Mouse (Mus musculus) hindbrain, postnatal 0 days (tissue): ENCODE data around the gene Spata31d1d. TPM values are rescaled to one million over a fixed set of nuclear protein-coding genes. Genes with fewer than 3 reads are reported as not detected.
"Not testable (repeated sequence)": the region's sequence is repeated elsewhere in the genome, so short reads cannot be mapped to it uniquely, and the experiment has no call there.

ENCODE experiments used
- ATAC-seq: fragments of 200-750 bp; cut with Nextera tagmentation; 2 replicates; pipeline ENCODE4 v1.8.0; 2017; ENCODE audit warnings: mild to moderate bottlenecking, moderate TSS enrichment, moderate library complexity
- DNase-seq: peaks from one replicate; pipeline ENCODE4 v3.0.0-alpha.2; 2015; ENCODE audit warnings: low spot score
- H3K27ac ChIP-seq: fragments of 300-500 bp; sonication (generic); 2 replicates; pipeline ENCODE4 v1.5.1; 2014; ENCODE audit warnings: mild to moderate bottlenecking
- H3K27me3 ChIP-seq: fragments of 300-500 bp; sonication (generic); 2 replicates; pipeline ENCODE4 v1.6.1; 2014; ENCODE audit warnings: low read length, mixed read lengths; ENCODE audit not compliant: insufficient read depth
- H3K36me3 ChIP-seq: fragments of 300-500 bp; sonication (generic); 2 replicates; pipeline ENCODE4 v1.6.1; 2014; ENCODE audit warnings: low read length, mixed read lengths; ENCODE audit not compliant: insufficient read depth
- H3K4me1 ChIP-seq: fragments of 300-500 bp; sonication (generic); 2 replicates; pipeline ENCODE4 v1.6.1; 2014; ENCODE audit warnings: antibody characterized with exemption, low read length, mixed read lengths; ENCODE audit not compliant: insufficient read depth
- H3K4me2 ChIP-seq: fragments of 300-500 bp; sonication (generic); 2 replicates; pipeline ENCODE4 v1.6.1; 2014; ENCODE audit warnings: low read depth, mild to moderate bottlenecking, low read length, moderate library complexity, mixed read lengths
- H3K4me3 ChIP-seq: fragments of 300-500 bp; sonication (generic); 2 replicates; pipeline ENCODE4 v1.5.1; 2014; ENCODE audit warnings: low read length
- H3K9ac ChIP-seq: fragments of 300-500 bp; sonication (generic); replicated peaks from 2 replicates; pipeline ENCODE4 v1.6.1; 2014; ENCODE audit warnings: mild to moderate bottlenecking, low read length, moderate library complexity, mixed read lengths
- H3K9me3 ChIP-seq: fragments of 300-500 bp; sonication (generic); 2 replicates; pipeline ENCODE4 v1.6.1; 2016; ENCODE audit warnings: low read length, mixed read lengths
- CTCF ChIP-seq: IDR thresholded peaks from 2 replicates; pipeline ENCODE4 v1.5.1; 2016; ENCODE audit warnings: antibody characterized with exemption, control low read depth, low read depth
- WGBS: fragments of 180-500 bp; shearing (Covaris S2); extraction: QIAGEN DNeasy Blood & Tissue Kit; methylation state at CpG from one replicate; pipeline ENCODE4 v1.1.7; 2014; 5-methylcytosine and 5-hydroxymethylcytosine counted together
- polyA plus RNA-seq: library from polyadenylated mRNA; unstranded; fragments of >200 nt; fragmentation: Nextera tagmentation; extraction: Ambion mirVana; gene quantifications from 2 replicates; pipeline ENCODE4 v1.2.1, GENCODE M21; 2015
- total RNA-seq: library from RNA; depleted of rRNA; stranded (reverse); fragments of >200 nt; gene quantifications from 2 replicates; pipeline ENCODE4 v1.2.3, GENCODE M21; 2014; rRNA removed

Spata31d1d gene
- total RNA-seq, result not detected in 2 replicates
- polyA plus RNA-seq, result not detected in 2 replicates

- DNase-seq (no peak), ATAC-seq (no peak)
- Histone ChIP-seq H3K4me3 (no peak within 1 kb of the TSS), H3K9me3 (no peaks in the 10 kb centered on the region), H3K4me1 (no peaks in the 10 kb centered on the region), H3K9ac (no peak within 1 kb of the TSS), H3K36me3 (no peaks in the 10 kb centered on the region), H3K27me3 (no peaks in the 10 kb centered on the region), H3K27ac (no peak within 1 kb of the TSS), H3K4me2 (no peak within 1 kb of the TSS)
- WGBS, result 51% methylated on average over 7 of the region's 7 CpGs
- no peak for TF ChIP-seq CTCF
Observed at GRCm38 (mm10) chr13:59731652-59732051, at the start of gene Spata31d1d. Gene Spata31d1d, minus strand, starts transcription at chr13:59731752.

- peaks cover 75% of the 10 kb centered on the region for H3K36me3 ChIP-seq
- ATAC-seq, H3K9ac ChIP-seq, H3K4me1 ChIP-seq, H3K27ac ChIP-seq, H3K4me3 ChIP-seq, H3K9me3 ChIP-seq, DNase-seq, H3K4me2 ChIP-seq, H3K27me3 ChIP-seq: not testable (repeated sequence)
- TF ChIP-seq CTCF, result peak; percentile 29; the same call in 1 of the 2 replicates
- WGBS, result 92% methylated on average over 1 of the region's 1 CpGs
Observed at GRCm38 (mm10) chr13:59779744-59780264, 48.3 kb upstream of the Spata31d1d start.

GRCm38 (mm10) chr13:59779213-59779612, 47.7 kb upstream of the Spata31d1d start:
- ATAC-seq (no peak), DNase-seq (peak; percentile 20)
- Histone ChIP-seq H3K27ac (no peak overlapping the region), H3K9ac (no peak overlapping the region), H3K4me2 (no peak overlapping the region), H3K4me3 (no peak overlapping the region), H3K36me3 (peaks cover 71% of the 10 kb centered on the region), H3K4me1 (no peaks in the 10 kb centered on the region), H3K9me3 (no peaks in the 10 kb centered on the region), H3K27me3 (no peaks in the 10 kb centered on the region)
- peak; percentile 37; the same call in 1 of the 2 replicates for TF ChIP-seq CTCF
- WGBS, result 83% methylated on average over 4 of the region's 4 CpGs

GRCm38 (mm10) chr13:59775168-59775567, 43.6 kb upstream of the Spata31d1d start:
- Histone ChIP-seq H3K36me3 (peaks cover 35% of the 10 kb centered on the region), H3K27me3 (no peaks in the 10 kb centered on the region), H3K4me1 (no peaks in the 10 kb centered on the region; the same call in 1 of the 2 replicates), H3K9ac (no peak overlapping the region), H3K27ac (no peak overlapping the region), H3K4me2 (no peak overlapping the region), H3K9me3 (no peaks in the 10 kb centered on the region), H3K4me3 (no peak overlapping the region)
- TF ChIP-seq CTCF, result no peak
- no peak for DNase-seq
- no peak for ATAC-seq
- 85% methylated on average over 3 of the region's 3 CpGs for WGBS

DNA sequence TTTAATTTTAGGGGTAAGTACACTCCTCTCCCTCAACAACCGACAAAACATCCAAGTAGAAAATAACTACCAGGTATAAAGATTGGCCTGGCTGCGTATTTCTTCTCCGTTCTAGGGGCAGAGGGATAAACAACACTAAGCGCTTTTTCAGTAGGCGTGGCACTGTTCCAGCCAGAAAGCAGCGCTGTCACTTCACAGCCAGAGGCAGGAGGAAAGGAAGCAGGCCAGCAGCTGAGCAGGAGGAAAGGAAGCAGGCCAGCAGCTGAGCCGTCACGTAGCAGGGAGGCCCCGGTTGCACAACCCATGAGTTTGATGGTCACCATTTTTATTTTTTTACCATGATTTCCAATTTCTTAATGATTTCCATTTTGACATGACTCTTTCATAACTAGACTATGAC, 39.7 kb upstream of the Spata31d1d start:
- H3K36me3 ChIP-seq, result peaks cover 11% of the 10 kb centered on the region; the same call in 1 of the 2 replicates
- H3K9me3 ChIP-seq, result no peaks in the 10 kb centered on the region
- ATAC-seq (no peak), DNase-seq (peak; percentile 77)
- peak overlapping the region; percentile 98 for H3K27ac ChIP-seq
- H3K4me3 ChIP-seq, result no peak overlapping the region
- no peak for TF ChIP-seq CTCF
- peak overlapping the region; percentile 61; the same call in 1 of the 2 replicates for H3K4me2 ChIP-seq
- H3K27me3 ChIP-seq, result no peaks in the 10 kb centered on the region
- WGBS, result 40% methylated on average over 9 of the region's 9 CpGs
- H3K9ac ChIP-seq, result no peak overlapping the region
- peaks cover 5% of the 10 kb centered on the region; the same call in 1 of the 2 replicates for H3K4me1 ChIP-seq

DNA sequence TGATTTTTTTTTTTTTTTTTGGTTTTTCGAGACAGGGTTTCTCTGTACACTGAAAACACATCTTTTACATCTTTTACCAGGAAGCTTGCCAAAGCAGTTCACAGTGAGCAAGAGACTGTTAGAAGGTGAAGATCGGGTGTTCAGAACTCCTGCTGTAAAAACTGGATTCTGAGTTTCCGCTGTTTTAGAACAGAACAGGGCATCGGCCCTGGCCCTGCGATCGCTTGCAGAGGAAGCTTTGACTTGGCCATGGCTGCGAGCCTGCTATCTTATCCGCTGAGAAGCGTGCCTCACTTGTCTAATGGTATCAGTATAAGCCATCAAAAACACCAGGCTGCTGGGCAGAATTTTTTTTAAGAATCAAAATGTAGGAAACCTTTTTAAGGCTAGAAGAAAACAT, 39.3 kb upstream of the Spata31d1d start:
- WGBS, result 57% methylated on average over 9 of the region's 9 CpGs
- TF ChIP-seq CTCF, result no peak
- peak overlapping the region; percentile 89; the same call in 1 of the 2 replicates for H3K9ac ChIP-seq
- peak overlapping the region; percentile 61 for H3K4me2 ChIP-seq
- H3K27me3 ChIP-seq, result no peaks in the 10 kb centered on the region
- H3K36me3 ChIP-seq, result peaks cover 8% of the 10 kb centered on the region; the same call in 1 of the 2 replicates
- H3K27ac ChIP-seq, result peak overlapping the region; percentile 98
- H3K4me3 ChIP-seq, result peak overlapping the region; percentile 89
- no peaks in the 10 kb centered on the region for H3K9me3 ChIP-seq
- peak; percentile 20 for DNase-seq
- no peak for ATAC-seq
- peaks cover 5% of the 10 kb centered on the region; the same call in 1 of the 2 replicates for H3K4me1 ChIP-seq

DNA sequence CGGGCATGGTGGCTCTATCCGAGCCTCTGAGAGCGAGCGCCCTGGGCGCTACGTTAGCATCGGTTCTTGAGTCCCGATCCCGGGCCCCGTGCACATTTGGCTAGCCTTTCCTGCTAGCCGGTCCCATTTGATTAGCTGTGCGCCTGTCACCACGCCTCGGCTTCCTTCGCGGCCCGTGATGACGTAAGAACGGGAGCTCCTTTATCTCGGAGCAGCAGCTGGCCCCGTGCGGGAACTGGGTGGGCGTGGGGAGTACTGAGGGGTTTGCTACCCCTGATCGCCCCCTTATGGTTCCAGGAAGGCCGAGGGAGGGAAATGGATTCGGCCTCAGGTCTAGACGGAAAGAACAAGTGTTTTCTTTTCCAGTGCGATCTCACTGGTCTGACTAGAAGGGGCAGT, 38.6 kb upstream of the Spata31d1d start:
- H3K9me3 ChIP-seq, result no peaks in the 10 kb centered on the region
- TF ChIP-seq CTCF, result peak; percentile 61
- no peaks in the 10 kb centered on the region for H3K27me3 ChIP-seq
- H3K4me3 ChIP-seq, result peak overlapping the region; percentile 89
- H3K4me2 ChIP-seq, result peak overlapping the region; percentile 61
- H3K9ac ChIP-seq, result peak overlapping the region; percentile 89
- peak; percentile 88 for ATAC-seq
- peaks cover 1% of the 10 kb centered on the region; the same call in 1 of the 2 replicates for H3K36me3 ChIP-seq
- H3K4me1 ChIP-seq, result peaks cover 5% of the 10 kb centered on the region; the same call in 1 of the 2 replicates
- H3K27ac ChIP-seq, result peak overlapping the region; percentile 98
- under 1% methylated on average over 28 of the region's 28 CpGs for WGBS
- DNase-seq, result peak; percentile 93
